Mouse (Mus musculus) spleen, embryonic (tissue): ENCODE measurements at regions not wholly inside any gene's neighbourhood (a gene's known extent, or its start where the extent isn't known, plus 50 kb on each side); places are given as distances from the start of the nearest gene placed in this dataset.

Source experiments
- CTCF ChIA-PET: fragments of 350-600 bp; sonication (Branson Sonifier 250); formaldehyde crosslinking; loops from one replicate; lab custom pipeline; 2022; lab: Charles Lee

GRCm38 (mm10) chr8:109151711-109152110 lies 342.1 kb upstream of the Pmfbp1 start:
- CTCF ChIA-PET = no interaction called here

GRCm38 (mm10) chr8:109155489-109155888 lies 338.3 kb upstream of the Pmfbp1 start:
- CTCF ChIA-PET = no interaction called here

- CTCF ChIA-PET = no interaction called here
These were observed 337.8 kb upstream of the Pmfbp1 start for GRCm38 (mm10) chr8:109156016-109156415.

- CTCF ChIA-PET = no interaction called here
These were observed 321.1 kb upstream of the Pmfbp1 start for GRCm38 (mm10) chr8:109172701-109173100.

GRCm38 (mm10) chr8:109185558-109186198 lies 308.1 kb upstream of the Pmfbp1 start:
- CTCF ChIA-PET = interaction anchor here (0.6 kb wide), 1 partner anchor 494 kb away, joined by 3 read pairs; no protein-coding TSS in a partner anchor

- CTCF ChIA-PET = no interaction called here
These were observed 306.2 kb upstream of the Pmfbp1 start for GRCm38 (mm10) chr8:109187617-109188016.

GRCm38 (mm10) chr8:109214247-109214646 lies 279.6 kb upstream of the Pmfbp1 start:
- CTCF ChIA-PET = no interaction called here

GRCm38 (mm10) chr8:109216318-109216717 lies 277.5 kb upstream of the Pmfbp1 start:
- CTCF ChIA-PET = no interaction called here

- CTCF ChIA-PET = no interaction called here
These were observed 276.5 kb upstream of the Pmfbp1 start for GRCm38 (mm10) chr8:109217326-109217725.

GRCm38 (mm10) chr8:109232281-109233234 lies 261.3 kb upstream of the Pmfbp1 start:
- CTCF ChIA-PET = no interaction called here

- CTCF ChIA-PET = no interaction called here
These were observed 248.3 kb upstream of the Pmfbp1 start for GRCm38 (mm10) chr8:109245526-109245925.

- CTCF ChIA-PET = no interaction called here
These were observed 246.0 kb upstream of the Pmfbp1 start for GRCm38 (mm10) chr8:109247875-109248274.

- CTCF ChIA-PET = no interaction called here
These were observed 245.5 kb upstream of the Pmfbp1 start for GRCm38 (mm10) chr8:109248356-109248755.

- CTCF ChIA-PET = no interaction called here
These were observed 244.6 kb upstream of the Pmfbp1 start for GRCm38 (mm10) chr8:109249256-109249655.

GRCm38 (mm10) chr8:109249691-109250090 lies 244.1 kb upstream of the Pmfbp1 start:
- CTCF ChIA-PET = no interaction called here

GRCm38 (mm10) chr8:109250551-109250950 lies 243.3 kb upstream of the Pmfbp1 start:
- CTCF ChIA-PET = no interaction called here

- CTCF ChIA-PET = no interaction called here
These were observed 242.4 kb upstream of the Pmfbp1 start for GRCm38 (mm10) chr8:109251360-109251798.

GRCm38 (mm10) chr8:109252404-109252803 lies 241.4 kb upstream of the Pmfbp1 start:
- CTCF ChIA-PET = no interaction called here

- CTCF ChIA-PET = no interaction called here
These were observed 214.7 kb upstream of the Pmfbp1 start for GRCm38 (mm10) chr8:109279129-109279528.

- CTCF ChIA-PET = no interaction called here
These were observed 213.3 kb upstream of the Pmfbp1 start for GRCm38 (mm10) chr8:109280540-109280939.

GRCm38 (mm10) chr8:109281598-109281997 lies 212.2 kb upstream of the Pmfbp1 start:
- CTCF ChIA-PET = no interaction called here

- CTCF ChIA-PET = no interaction called here
These were observed 183.0 kb upstream of the Pmfbp1 start for GRCm38 (mm10) chr8:109310670-109311386.
